8 mouse cellular contexts compared by ENCODE assay signal in the genomic region with DNA sequence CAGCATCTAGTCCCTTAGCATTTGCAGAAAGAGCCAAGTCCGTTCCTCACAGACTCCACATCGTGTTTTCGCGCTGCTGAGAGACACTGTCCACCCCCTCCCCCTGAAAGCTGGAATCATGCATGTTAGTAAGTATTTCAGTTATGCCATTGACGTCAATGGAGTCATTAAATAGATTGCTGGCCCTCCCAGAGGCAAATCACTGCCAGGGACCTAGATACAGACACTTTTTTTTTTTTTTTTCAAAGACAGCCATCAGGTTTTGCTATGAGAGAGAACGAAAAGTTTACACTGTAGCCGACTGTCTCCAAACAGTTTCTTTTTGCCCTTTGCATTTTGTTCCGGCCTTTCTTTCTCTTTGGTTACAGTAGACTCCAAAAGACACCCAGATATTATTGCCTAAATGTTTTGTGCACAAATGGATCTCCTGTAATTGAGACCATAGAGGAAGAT.
DNase-seq lines count a peak whose midpoint lies in the region; ATAC-seq and TF ChIP-seq lines count a peak whose summit lies in the region.

No protein-coding gene starts in this region.

- no peak overlapping the region for H3K4me3 ChIP-seq in cerebellum, adult 2 months (replicated peaks; ENCODE audit: insufficient read depth, low read depth, low read length)
- peak overlapping the region; percentile 18 for H3K4me3 ChIP-seq in embryonic facial prominence, embryonic 14.5 days (ENCODE audit: low read depth, low read length)
- H3K4me3 ChIP-seq in kidney, adult 2 months (ENCODE audit: insufficient read depth, low read depth, low read length) = no peak overlapping the region
- peak overlapping the region; percentile 16; the same call in 1 of the 2 replicates for H3K4me3 ChIP-seq in liver, adult 2 months (ENCODE audit: insufficient read depth, low read depth, low read length)
- H3K4me3 ChIP-seq in stomach, embryonic 15.5 days (replicated peaks) = peak overlapping the region; percentile 14; the same call in 1 of the 2 replicates

- H3K9ac ChIP-seq in embryonic facial prominence, embryonic 14.5 days (ENCODE audit: low read depth, low read length) = peak overlapping the region; percentile 48; the same call in 1 of the 2 replicates
- H3K9ac ChIP-seq in liver, adult 2 months (ENCODE audit: low read depth, low read length) = no peak overlapping the region
- no peak overlapping the region for H3K9ac ChIP-seq in stomach, embryonic 15.5 days

- no peaks in the 10 kb centered on the region for H3K9me3 ChIP-seq in embryonic facial prominence, embryonic 14.5 days (ENCODE audit: control insufficient read depth, low read length)
- H3K9me3 ChIP-seq in stomach, embryonic 15.5 days = no peaks in the 10 kb centered on the region

- H3K4me1 ChIP-seq in cerebellum, adult 2 months (ENCODE audit: control insufficient read depth, insufficient read depth, low read length) = peaks cover 9% of the 10 kb centered on the region
- H3K4me1 ChIP-seq in embryonic facial prominence, embryonic 14.5 days (ENCODE audit: control insufficient read depth, insufficient read depth, low read length) = peaks cover 31% of the 10 kb centered on the region
- H3K4me1 ChIP-seq in kidney, adult 2 months (ENCODE audit: control insufficient read depth, insufficient read depth, low read length) = peaks cover 8% of the 10 kb centered on the region
- H3K4me1 ChIP-seq in liver, adult 2 months (ENCODE audit: control insufficient read depth, insufficient read depth, low read length) = peaks cover 24% of the 10 kb centered on the region
- H3K4me1 ChIP-seq in stomach, embryonic 15.5 days = peaks cover 11% of the 10 kb centered on the region; the same call in 1 of the 2 replicates

- WGBS in cerebellum, adult 2 months = 52% methylated on average over 8 of the region's 8 CpGs
- WGBS in embryonic facial prominence, embryonic 14.5 days = 14% methylated on average over 8 of the region's 8 CpGs
- WGBS in kidney, adult 2 months = 24% methylated on average over 8 of the region's 8 CpGs
- 4% methylated on average over 8 of the region's 8 CpGs for WGBS in liver, adult 2 months
- WGBS in stomach, embryonic 15.5 days = 15% methylated on average over 8 of the region's 8 CpGs

- no peaks in the 10 kb centered on the region for H3K36me3 ChIP-seq in embryonic facial prominence, embryonic 14.5 days (ENCODE audit: control insufficient read depth, insufficient read depth, low read length)
- no peaks in the 10 kb centered on the region for H3K36me3 ChIP-seq in kidney, adult 2 months (ENCODE audit: control insufficient read depth, insufficient read depth, low read length)
- H3K36me3 ChIP-seq in liver, adult 2 months (ENCODE audit: control insufficient read depth, insufficient read depth, low read length) = no peaks in the 10 kb centered on the region
- no peaks in the 10 kb centered on the region for H3K36me3 ChIP-seq in stomach, embryonic 15.5 days

- H3K79me2 ChIP-seq in liver, adult 2 months (ENCODE audit: control insufficient read depth, insufficient read depth, low read length) = no peaks in the 10 kb centered on the region

- H3K27me3 ChIP-seq in cerebellum, adult 2 months (ENCODE audit: control insufficient read depth, insufficient read depth, low read length) = no peaks in the 10 kb centered on the region
- no peaks in the 10 kb centered on the region for H3K27me3 ChIP-seq in embryonic facial prominence, embryonic 14.5 days (replicated peaks; ENCODE audit: control insufficient read depth, insufficient read depth, low read length)
- no peaks in the 10 kb centered on the region for H3K27me3 ChIP-seq in kidney, adult 2 months (replicated peaks; ENCODE audit: control insufficient read depth, insufficient read depth, low read length)
- H3K27me3 ChIP-seq in liver, adult 2 months (ENCODE audit: control insufficient read depth, insufficient read depth, low read length) = no peaks in the 10 kb centered on the region
- no peaks in the 10 kb centered on the region for H3K27me3 ChIP-seq in stomach, embryonic 15.5 days (replicated peaks)

- no peak for TF ChIP-seq POLR2A in cerebellum, adult 2 months (IDR thresholded peaks at IDR 0.05; ENCODE audit: borderline replicate concordance, insufficient read depth, low read length)
- no peak for TF ChIP-seq POLR2A in kidney, adult 2 months (IDR thresholded peaks at IDR 0.05; ENCODE audit: low read depth, low read length)
- TF ChIP-seq POLR2A in liver, adult 2 months (IDR thresholded peaks at IDR 0.05; ENCODE audit: extremely low read depth, insufficient read depth, low read length) = no peak

- peak overlapping the region; percentile 50 for H3K4me2 ChIP-seq in embryonic facial prominence, embryonic 14.5 days (ENCODE audit: low read depth, low read length)
- peak overlapping the region; percentile 49 for H3K4me2 ChIP-seq in stomach, embryonic 15.5 days

- no peak for TF ChIP-seq CTCF in cerebellum, adult 2 months (IDR thresholded peaks at IDR 0.05; ENCODE audit: borderline replicate concordance, insufficient read depth, low read depth, low read length)
- no peak for TF ChIP-seq CTCF in kidney, adult 2 months (conservative IDR thresholded peaks at IDR 0.05; ENCODE audit: insufficient read depth, insufficient read length, low read depth, low read length)
- TF ChIP-seq CTCF in liver, adult 2 months (IDR thresholded peaks at IDR 0.05; ENCODE audit: low read depth, low read length) = no peak

- H3K27ac ChIP-seq in cerebellum, adult 2 months (ENCODE audit: insufficient read depth, low read length) = no peak overlapping the region
- H3K27ac ChIP-seq in embryonic facial prominence, embryonic 14.5 days (replicated peaks; ENCODE audit: low read depth, low read length) = peak overlapping the region; percentile 90
- peak overlapping the region; percentile 74; the same call in 1 of the 2 replicates for H3K27ac ChIP-seq in kidney, adult 2 months (ENCODE audit: insufficient read depth, low read depth, low read length)
- peak overlapping the region; percentile 90 for H3K27ac ChIP-seq in liver, adult 2 months (replicated peaks; ENCODE audit: insufficient read depth, low read depth, low read length)
- peak overlapping the region; percentile 93 for H3K27ac ChIP-seq in stomach, embryonic 15.5 days

- peak; percentile 88 for ATAC-seq in embryonic facial prominence, embryonic 14.5 days (ENCODE audit: low read depth)
- 0 out of 2 replicates have a peak, but pooled peaks have one; percentile 24 for ATAC-seq in monocyte, adult 5-6 weeks (replicated peaks; ENCODE audit: insufficient number of reproducible peaks, low FRiP score, low TSS enrichment, poor library complexity, severe bottlenecking)
- ATAC-seq in stomach, embryonic 15.5 days (ENCODE audit: insufficient read depth, low FRiP score, low read depth) = peak; percentile 37; the same call in 1 of the 2 replicates

- peak; percentile 37 to 60 for DNase-seq in cerebellum, adult 2 months
- no peak for DNase-seq in cerebellum, adult 11 months
- peak; percentile 96 for DNase-seq in embryonic facial prominence, embryonic 14.5 days (ENCODE audit: low spot score)
- DNase-seq in heart, adult 9 months (ENCODE audit: low spot score in 2 of 2) = peak; percentile 91 to 92
- peak; percentile 88 for DNase-seq in kidney, adult 2 months
- peak; percentile 97 for DNase-seq in liver, adult 2 months (ENCODE audit: extremely low read depth, low read depth, low spot score)

Comparison
In these comparisons a context has a peak if more than half of its experiments do, and no peak if none do; other contexts are left out.
1. H3K4me3 ChIP-seq: peak in embryonic facial prominence, embryonic 14.5 days (single experiment), liver, adult 2 months (single experiment) and stomach, embryonic 15.5 days (single experiment); none in cerebellum, adult 2 months (single experiment) and kidney, adult 2 months (single experiment).
2. ATAC-seq: peak in every context shown above with its lines; median percentile 88 in embryonic facial prominence, embryonic 14.5 days; 37 in stomach, embryonic 15.5 days; 24 in monocyte, adult 5-6 weeks.